Mouse (Mus musculus): Measurements from ENCODE around the gene Zbtb4.

- TF ChIP-seq CTCF (IDR thresholded peaks at IDR 0.05; ENCODE audit: borderline replicate concordance, control insufficient read depth, extremely low read depth, insufficient read depth, low read length, poor library complexity): no peak
- no peak for TF ChIP-seq POLR2A (IDR thresholded peaks at IDR 0.05; ENCODE audit: control insufficient read depth, extremely low read depth, insufficient read depth, low read length, poor library complexity)
These were observed 37.0 kb downstream of the Zbtb4 start for GRCm38 (mm10) chr11:69802648-69803105.

All from thymus, adult 2 months (tissue).